Comparison of ENCODE assay signal across 21 mouse cellular contexts in the genomic region with DNA sequence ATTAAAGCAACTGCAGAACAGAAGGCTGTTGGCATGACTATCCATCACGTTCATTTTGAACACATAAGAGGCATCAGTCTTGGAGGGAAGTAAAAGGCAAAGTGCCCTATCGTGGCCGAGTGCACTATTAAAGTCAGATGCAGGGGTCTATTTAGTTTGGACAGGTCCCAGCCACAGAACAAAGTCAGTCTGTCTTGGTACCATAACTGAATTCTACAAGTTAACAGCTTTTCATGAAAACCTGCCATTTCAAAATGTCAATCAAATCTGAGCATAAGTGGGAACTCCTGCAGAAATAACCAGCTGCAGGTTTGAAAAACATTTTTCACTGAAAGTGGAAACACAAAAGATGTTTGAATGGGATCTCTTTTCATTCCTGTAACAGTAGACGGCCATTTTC.
DNase-seq lines count a peak whose midpoint lies in the region; ATAC-seq and TF ChIP-seq lines count a peak whose summit lies in the region.
"Had no signal": no experiment of that assay in that cellular context is flagged by ENCODE, and none has a peak within 500 bp of the region (broad histone marks: within the 10 kb centered on the region; RNA-seq: fewer than 3 reads in every experiment).

No protein-coding gene starts in this region.

- 38% methylated on average over 4 of the region's 4 CpGs for WGBS in forebrain, embryonic 15.5 days
- WGBS in forebrain, embryonic 10.5 days = 71% methylated on average over 4 of the region's 4 CpGs
- WGBS in forebrain, embryonic 16.5 days = 29% methylated on average over 4 of the region's 4 CpGs

- no peaks in the 10 kb centered on the region for H3K9me3 ChIP-seq in forebrain, embryonic 15.5 days
- H3K9me3 ChIP-seq in forebrain, embryonic 10.5 days = no peaks in the 10 kb centered on the region
- H3K9me3 ChIP-seq in MEL (replicated peaks; ENCODE audit: insufficient read depth, low read length) = no peaks in the 10 kb centered on the region
- H3K9me3 ChIP-seq in forebrain, embryonic 16.5 days (ENCODE audit: control insufficient read depth, low read length) = no peaks in the 10 kb centered on the region
- H3K9me3 ChIP-seq: heart, embryonic 10.5 days; midbrain, embryonic 13.5 days; neural tube, embryonic 12.5 days had no signal

- no peak for ATAC-seq in forebrain, embryonic 15.5 days (replicated peaks)
- 0 out of 2 replicates have a peak, but pooled peaks have one; percentile 8 for ATAC-seq in forebrain, embryonic 16.5 days
- ATAC-seq: inflammation-experienced regulatory T-cells, adult 6 months; liver, postnatal 0 days; lung, postnatal 0 days; midbrain, embryonic 13.5 days had no signal

- peaks cover 3% of the 10 kb centered on the region; the same call in 1 of the 2 replicates for H3K4me1 ChIP-seq in forebrain, embryonic 15.5 days
- peaks cover 21% of the 10 kb centered on the region for H3K4me1 ChIP-seq in forebrain, embryonic 10.5 days
- H3K4me1 ChIP-seq in MEL (ENCODE audit: control insufficient read depth in 1 of 2, insufficient read depth in 2 of 2, low read length in 2 of 2) = peaks cover 28 to 29% of the 10 kb centered on the region in 2 experiments
- H3K4me1 ChIP-seq in forebrain, embryonic 16.5 days (replicated peaks; ENCODE audit: control insufficient read depth, insufficient read depth, low read length) = peaks cover 6% of the 10 kb centered on the region; the same call in 1 of the 2 replicates
- H3K4me1 ChIP-seq: heart, embryonic 10.5 days; midbrain, embryonic 13.5 days; neural tube, embryonic 12.5 days had no signal

- no peak overlapping the region for H3K9ac ChIP-seq in forebrain, embryonic 15.5 days (replicated peaks)
- no peak overlapping the region for H3K9ac ChIP-seq in MEL (ENCODE audit: control insufficient read depth, low read depth, low read length, poor library complexity, severe bottlenecking)
- H3K9ac ChIP-seq in forebrain, embryonic 16.5 days (replicated peaks; ENCODE audit: low read depth, low read length) = no peak overlapping the region
- H3K9ac ChIP-seq: hindbrain, embryonic 14.5 days; liver, postnatal 0 days; midbrain, embryonic 13.5 days; neural tube, embryonic 12.5 days had no signal

- no peak overlapping the region for H3K4me2 ChIP-seq in forebrain, embryonic 15.5 days (replicated peaks)
- no peak overlapping the region for H3K4me2 ChIP-seq in forebrain, embryonic 16.5 days (ENCODE audit: low read length)
- H3K4me2 ChIP-seq: hindbrain, embryonic 14.5 days; liver, embryonic 11.5 days; midbrain, embryonic 13.5 days; neural tube, embryonic 12.5 days had no signal

- no peaks in the 10 kb centered on the region for H3K79me2 ChIP-seq in MEL (ENCODE audit: control insufficient read depth, insufficient read depth, low read length, poor library complexity)

- TF ChIP-seq CTCF in MEL (IDR thresholded peaks at IDR 0.05 in 2 of 3, conservative IDR thresholded peaks at IDR 0.05 in 1 of 3; ENCODE audit: control insufficient read depth in 1 of 3, insufficient read depth in 1 of 3, low read depth in 2 of 3, low read length in 3 of 3, poor library complexity in 1 of 3, severe bottlenecking in 1 of 3) = no peak

- H3K27me3 ChIP-seq in forebrain, embryonic 15.5 days = no peaks in the 10 kb centered on the region
- no peaks in the 10 kb centered on the region for H3K27me3 ChIP-seq in forebrain, embryonic 10.5 days (ENCODE audit: poor library complexity, severe bottlenecking)
- no peaks in the 10 kb centered on the region for H3K27me3 ChIP-seq in MEL (ENCODE audit: control insufficient read depth in 1 of 2, insufficient read depth in 2 of 2, low read length in 2 of 2)
- H3K27me3 ChIP-seq in forebrain, embryonic 16.5 days (replicated peaks; ENCODE audit: control insufficient read depth, insufficient read depth, low read length) = no peaks in the 10 kb centered on the region
- H3K27me3 ChIP-seq: midbrain, embryonic 13.5 days; neural tube, embryonic 12.5 days had no signal

- no peak for TF ChIP-seq RAD21 in MEL (IDR thresholded peaks at IDR 0.05; ENCODE audit: low read depth, low read length)

- H3K27ac ChIP-seq in forebrain, embryonic 15.5 days (replicated peaks) = peak overlapping the region; percentile 12; the same call in 1 of the 2 replicates
- H3K27ac ChIP-seq in forebrain, embryonic 10.5 days = no peak overlapping the region
- H3K27ac ChIP-seq in MEL (ENCODE audit: control insufficient read depth, low read depth, low read length) = peak overlapping the region; percentile 39; the same call in 1 of the 2 replicates
- peak overlapping the region; percentile 37; the same call in 1 of the 2 replicates for H3K27ac ChIP-seq in forebrain, embryonic 16.5 days (ENCODE audit: low read length)
- H3K27ac ChIP-seq: heart, embryonic 10.5 days; hindbrain, embryonic 14.5 days; kidney, postnatal 0 days; midbrain, embryonic 13.5 days; neural tube, embryonic 12.5 days had no signal

- no peak for TF ChIP-seq EP300 in MEL (IDR thresholded peaks at IDR 0.05; ENCODE audit: low read depth in 1 of 2, low read length in 2 of 2)

- no peak for TF ChIP-seq POLR2A in MEL (IDR thresholded peaks at IDR 0.05; ENCODE audit: control insufficient read depth in 1 of 2, insufficient read depth in 1 of 2, low read depth in 1 of 2, low read length in 2 of 2, poor library complexity in 1 of 2)

- no peak for DNase-seq in forebrain, embryonic 10.5 days (ENCODE audit: extremely low spot score, low spot score)
- peak; percentile 18 for DNase-seq in MEL (ENCODE audit: low read depth, low spot score)
- peak; percentile 10 for DNase-seq in brain, embryonic 18.5 days (ENCODE audit: low read depth, low spot score)
- DNase-seq in lung, postnatal 36 days = no peak
- no peak for DNase-seq in kidney, adult 9 months
- DNase-seq: adrenal gland, postnatal 14 days; cerebellum, adult 9-10 months; heart, postnatal 4 days; kidney, adult 18-20 months; liver, postnatal 0 days; thymus, postnatal 14 days had no signal

- H3K36me3 ChIP-seq in forebrain, embryonic 15.5 days = no peaks in the 10 kb centered on the region
- H3K36me3 ChIP-seq in forebrain, embryonic 10.5 days (replicated peaks) = no peaks in the 10 kb centered on the region
- H3K36me3 ChIP-seq in MEL (ENCODE audit: control insufficient read depth in 1 of 2, insufficient read depth in 2 of 2, low read length in 2 of 2) = peaks cover 0 to 55% of the 10 kb centered on the region in 2 experiments; a peak in 2 of 4 replicates
- H3K36me3 ChIP-seq in forebrain, embryonic 16.5 days (ENCODE audit: control insufficient read depth, insufficient read depth) = no peaks in the 10 kb centered on the region
- H3K36me3 ChIP-seq: heart, embryonic 10.5 days; midbrain, embryonic 13.5 days; neural tube, embryonic 12.5 days had no signal

- H3K4me3 ChIP-seq in forebrain, embryonic 15.5 days = no peak overlapping the region
- H3K4me3 ChIP-seq in forebrain, embryonic 10.5 days = no peak overlapping the region
- no peak overlapping the region for H3K4me3 ChIP-seq in MEL (ENCODE audit: control insufficient read depth in 1 of 2, insufficient read depth in 1 of 2, low read depth in 2 of 2, low read length in 2 of 2)
- H3K4me3 ChIP-seq in forebrain, embryonic 16.5 days (replicated peaks; ENCODE audit: low read length) = no peak overlapping the region
- H3K4me3 ChIP-seq: heart, embryonic 10.5 days; midbrain, embryonic 13.5 days; neural tube, embryonic 12.5 days had no signal

TF ChIP-seq in MEL, 35 proteins besides CTCF, POLR2A, EP300 and RAD21:
- TF ChIP-seq JUND (IDR thresholded peaks at IDR 0.05; ENCODE audit: low read depth, low read length) (no peak), SIN3A (IDR thresholded peaks at IDR 0.05; ENCODE audit: low read length) (no peak), ELF1 (IDR thresholded peaks at IDR 0.05; ENCODE audit: low read depth, low read length) (no peak), ZKSCAN1 (IDR thresholded peaks at IDR 0.05; ENCODE audit: low read depth, low read length) (no peak), GATA1 (IDR thresholded peaks at IDR 0.05; ENCODE audit: low read depth, low read length) (no peak), MYB (IDR thresholded peaks at IDR 0.05; ENCODE audit: low read depth, low read length) (no peak), MAZ (IDR thresholded peaks at IDR 0.05; ENCODE audit: low read depth, low read length) (no peak)

Comparison
In these comparisons a context has a peak if more than half of its experiments do, and no peak if none do; other contexts are left out.
1. DNase-seq: peak in MEL (single experiment) and brain, embryonic 18.5 days (single experiment); none in forebrain, embryonic 10.5 days (single experiment), lung, postnatal 36 days (single experiment) and kidney, adult 9 months (single experiment).